Mouse (Mus musculus) layer of hippocampus, adult 18-20 months (tissue): ENCODE measurements around the gene Aifm2. TPM values are rescaled to one million over a fixed set of nuclear protein-coding genes. Genes with fewer than 3 reads are reported as not detected.
A peak's percentile ranks its signal among the peaks of the same experiment; 100 is the strongest.

Experiments used
- DNase-seq, 2 experiments: peaks; one replicate each; pipeline ENCODE4 v3.0.0; 2022; ENCODE audit warnings: low spot score in 2 of 2
- microRNA-seq, 2 experiments: library from miRNA; unstranded; fragments of <30 nt; microRNA quantifications; one replicate each; pipeline ENCODE4 v1.2.0; 2021
- total RNA-seq, 2 experiments: library from RNA; stranded (reverse); gene quantifications; 2 replicates each; pipeline ENCODE4 v1.2.3; 2021

Aifm2 gene
- total RNA-seq, 2 experiments from 2014 or later: 8.4 to 9.8 TPM

GRCm38 (mm10) chr10:61764689-61765088 is 49.6 kb downstream of the Aifm2 start:
- DNase-seq: no peak

DNA sequence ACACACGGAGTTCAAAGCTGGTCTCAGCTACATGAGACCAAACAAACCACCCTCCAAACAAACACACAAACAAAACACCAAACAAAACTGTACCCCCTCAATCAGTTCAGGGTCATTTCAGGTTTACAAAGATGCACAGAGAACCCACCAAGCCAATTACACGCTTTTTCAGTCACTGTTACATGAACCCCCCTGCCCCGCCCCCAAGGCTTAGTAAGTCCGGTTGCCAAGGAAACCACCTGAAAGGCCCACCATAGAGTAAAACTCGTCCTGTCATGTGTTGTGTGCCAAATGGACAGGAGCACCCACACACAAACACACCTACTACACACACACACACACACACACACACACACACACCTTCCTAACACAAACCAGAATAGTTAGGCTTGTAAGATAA is 50.5 kb downstream of the Aifm2 start:
- DNase-seq: no peak

- DNase-seq: no peak
Measured at GRCm38 (mm10) chr10:61766806-61767205, 51.7 kb downstream of the Aifm2 start.

DNA sequence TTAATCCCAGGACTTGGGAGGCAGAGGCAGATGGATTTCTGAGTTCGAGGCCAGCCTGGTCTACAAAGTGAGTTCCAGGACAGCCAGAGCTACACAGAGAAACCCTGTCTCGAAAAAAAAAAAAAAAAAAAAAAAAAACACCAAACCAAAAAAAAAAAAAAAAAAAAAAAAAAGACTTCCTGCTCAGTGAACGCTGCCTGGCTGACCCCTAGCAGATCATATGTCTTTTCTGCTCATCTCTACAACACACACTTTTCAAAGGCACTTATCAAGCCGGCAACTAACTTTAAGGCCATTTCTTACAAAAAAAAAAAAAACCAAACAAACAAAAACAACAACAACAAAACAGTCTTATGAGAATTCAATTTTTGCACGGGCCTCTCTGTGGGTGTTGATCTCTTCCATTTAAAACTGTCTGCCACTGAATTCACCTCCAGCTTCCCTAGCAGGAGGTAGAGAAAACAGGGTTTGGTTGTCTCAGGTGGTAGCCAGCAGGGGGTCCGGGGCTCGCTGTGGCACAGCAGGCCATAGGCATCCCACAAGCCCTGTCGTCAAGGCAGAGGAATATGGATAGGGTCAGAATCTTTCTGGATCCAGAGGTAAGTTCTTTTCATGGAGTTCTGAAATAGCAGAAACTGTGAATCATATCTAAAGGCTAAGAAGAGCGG is 66.5 kb downstream of the Aifm2 start:
- DNase-seq: no peak

- peak; percentile 65 to 76 for DNase-seq
Measured at GRCm38 (mm10) chr10:61782799-61783611, 67.9 kb downstream of the Aifm2 start.

DNA sequence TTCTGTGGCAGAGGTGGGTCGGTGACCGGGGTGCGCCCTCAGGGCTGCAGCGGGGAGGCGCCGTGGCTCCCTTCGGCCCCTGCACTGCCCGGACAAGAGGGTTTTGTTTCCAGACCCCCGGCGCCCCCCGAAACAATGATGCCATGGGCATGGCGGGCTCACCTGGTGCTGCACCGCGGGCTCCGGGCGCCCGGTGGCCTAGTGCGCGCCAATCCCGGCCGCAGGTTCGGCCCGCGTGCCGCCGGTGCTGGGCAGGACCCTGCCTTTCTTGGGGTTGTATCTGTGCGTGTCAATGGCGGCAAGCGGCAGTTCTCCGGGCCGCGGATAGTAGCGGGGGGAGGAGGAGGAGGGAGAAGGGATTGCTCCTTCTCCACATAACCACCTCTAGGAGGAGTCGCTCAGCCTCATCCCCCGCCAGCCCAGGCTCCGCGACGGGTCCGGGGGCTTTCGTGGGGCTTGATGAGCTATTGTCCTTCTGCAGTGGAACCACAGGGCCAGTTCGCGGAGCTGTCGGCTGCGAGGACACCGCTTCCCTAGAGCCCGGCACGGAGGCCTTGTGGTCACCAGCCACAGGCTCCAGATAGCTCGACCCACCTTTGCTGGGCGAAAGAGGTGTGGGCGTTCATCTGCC is 68.7 kb downstream of the Aifm2 start, which contains the start of gene H2afy2:
TSS of gene H2afy2 (minus strand) at position 527 of the 631 bp plus-strand sequence.
- peak; percentile 54 to 65 for DNase-seq

GRCm38 (mm10) chr10:61784414-61784813 is 69.4 kb downstream of the Aifm2 start:
- no peak for DNase-seq

GRCm38 (mm10) chr10:61787541-61788313 is 72.7 kb downstream of the Aifm2 start:
- no peak for DNase-seq

DNA sequence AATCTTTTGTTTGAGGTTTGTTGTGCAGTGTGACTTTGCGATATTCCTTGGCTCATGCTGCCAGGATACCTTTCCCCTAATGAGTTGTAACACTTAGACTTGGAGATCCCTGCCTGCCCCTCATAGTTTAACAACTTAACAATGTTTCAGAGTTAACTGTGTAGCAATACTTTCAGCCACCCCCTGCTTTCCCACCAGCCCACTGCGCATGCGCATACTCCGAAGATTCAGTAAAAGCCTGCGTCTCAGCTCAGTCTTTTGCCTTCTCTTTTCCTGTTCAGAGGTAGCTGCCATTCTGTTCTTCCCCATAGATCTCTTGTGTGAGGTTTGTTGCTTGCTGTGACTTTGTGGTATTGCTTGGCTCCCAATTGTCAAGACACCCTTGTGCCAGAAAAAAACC is 73.4 kb downstream of the Aifm2 start:
- DNase-seq: no peak

Small RNAs within 50 kb of the gene (microRNA-seq; reads per million reads assigned to microRNA genes)
- 0 reads per million in 2 experiments for gene Mir5108

Other genes starting within 250 kb of the Aifm2 start
- gene Lrrc20, start 239.5 kb upstream of the Aifm2 start, total RNA-seq: 10 to 100 TPM; 23.2 to 25.2 TPM
- 1 to 10 TPM; 4.5 to 5.8 TPM for gene Npffr1, start 119.8 kb upstream of the Aifm2 start, total RNA-seq
- 100 to 1,000 TPM; 101 to 109 TPM for gene Ppa1, start 66.7 kb upstream of the Aifm2 start, total RNA-seq
- gene Sar1a, start 35.0 kb upstream of the Aifm2 start, total RNA-seq: 100 to 1,000 TPM; 119 to 122 TPM
- gene Tysnd1, start 19.7 kb upstream of the Aifm2 start, total RNA-seq: 10 to 100 TPM; 22.2 to 25.9 TPM
- gene H2afy2, start 68.9 kb downstream of the Aifm2 start, total RNA-seq: 10 to 100 TPM; 12.8 to 14.6 TPM